Mouse (Mus musculus): ENCODE data around the gene Nfil3. TPM values are rescaled to one million over a fixed set of nuclear protein-coding genes. Genes with fewer than 3 reads are reported as not detected.

Gene Nfil3
- total RNA-seq, 1 experiment from 2014 or later, result 144 TPM

Other genes starting within 250 kb of the Nfil3 start
- 67.6 to 97.6 TPM (median 69.5 TPM) in 3 replicates for gene Auh, start 51.4 kb downstream of the Nfil3 start, total RNA-seq (2017)